Mouse (Mus musculus) kidney, adult 9 months (tissue): ENCODE measurements at regions not wholly inside any gene's neighbourhood (a gene's known extent, or its start where the extent isn't known, plus 50 kb on each side); places are given as distances from the start of the nearest gene placed in this dataset.

Source experiments
- DNase-seq: peaks from one replicate; pipeline ENCODE4 v3.0.0; 2022

- peak; percentile 0 for DNase-seq
Measured at GRCm38 (mm10) chrX:65778656-65779370, 525.2 kb downstream of the 4930447F04Rik start.

GRCm38 (mm10) chrX:65769861-65770260 lies 534.2 kb downstream of the 4930447F04Rik start:
- no peak for DNase-seq

- DNase-seq, result peak; percentile 5
Measured at GRCm38 (mm10) chrX:65734577-65734976, 569.4 kb downstream of the 4930447F04Rik start.

GRCm38 (mm10) chrX:65715562-65715961 lies 588.5 kb downstream of the 4930447F04Rik start:
- DNase-seq, result peak; percentile 12
